Mouse (Mus musculus): Measurements from ENCODE around the gene Mgea5.

GRCm38 (mm10) chr19:45722188-45722587 is 61.4 kb downstream of the Mgea5 start:
- TF ChIP-seq GATA1 (IDR thresholded peaks at IDR 0.05; ENCODE audit: low read length) = no peak
- TF ChIP-seq TAL1 (IDR thresholded peaks at IDR 0.05; ENCODE audit: low read length) = no peak
